Mouse (Mus musculus) midbrain, embryonic 10.5 days (tissue): ENCODE data around the gene Enthd1. TPM values are rescaled to one million over a fixed set of nuclear protein-coding genes. Genes with fewer than 3 reads are reported as not detected.

ENCODE experiments used
- DNase-seq: peaks from one replicate; pipeline ENCODE4 v3.0.0-alpha.2; 2017; ENCODE audit warnings: low spot score
- H3K27ac ChIP-seq: fragments of 300-500 bp; sonication (generic); replicated peaks from 2 replicates; pipeline ENCODE4 v1.5.1; 2016; ENCODE audit warnings: mild to moderate bottlenecking
- H3K27me3 ChIP-seq: fragments of 300-500 bp; sonication (generic); 2 replicates; pipeline ENCODE4 v1.6.1; 2016; ENCODE audit warnings: low read depth, mild to moderate bottlenecking; ENCODE audit not compliant: poor library complexity, severe bottlenecking
- H3K36me3 ChIP-seq: fragments of 300-500 bp; sonication (generic); 2 replicates; pipeline ENCODE4 v1.6.1; 2016; ENCODE audit warnings: mild to moderate bottlenecking, moderate library complexity
- H3K4me1 ChIP-seq: fragments of 300-500 bp; sonication (generic); 2 replicates; pipeline ENCODE4 v1.6.1; 2016
- H3K4me3 ChIP-seq: fragments of 300-500 bp; sonication (generic); 2 replicates; pipeline ENCODE4 v1.5.1; 2016; ENCODE audit warnings: mild to moderate bottlenecking, moderate library complexity
- H3K9me3 ChIP-seq: fragments of 300-500 bp; sonication (generic); replicated peaks from 2 replicates; pipeline ENCODE4 v1.6.1; 2016; ENCODE audit warnings: mild to moderate bottlenecking
- WGBS: fragments of 180-500 bp; shearing (Covaris S2); methylation state at CpG from one replicate; pipeline ENCODE4 v1.1.7; 2016; 5-methylcytosine and 5-hydroxymethylcytosine counted together
- polyA plus RNA-seq: library from polyadenylated mRNA; unstranded; fragments of >200 nt; fragmentation: Nextera tagmentation; extraction: Ambion mirVana; gene quantifications from 2 replicates; pipeline ENCODE4 v1.2.1, GENCODE M21; 2016

Enthd1 gene
- polyA plus RNA-seq, 1 experiment from 2014 or later, result not detected

GRCm38 (mm10) chr15:80485601-80486000, 79.4 kb downstream of the Enthd1 start:
- H3K9me3 ChIP-seq, result no peaks in the 10 kb centered on the region
- no peak for DNase-seq
- no peaks in the 10 kb centered on the region for H3K27me3 ChIP-seq
- no peak overlapping the region for H3K27ac ChIP-seq
- no peak overlapping the region for H3K4me3 ChIP-seq
- H3K4me1 ChIP-seq, result peaks cover 49% of the 10 kb centered on the region
- no peaks in the 10 kb centered on the region for H3K36me3 ChIP-seq
- 94% methylated on average over 1 of the region's 1 CpGs for WGBS

DNA sequence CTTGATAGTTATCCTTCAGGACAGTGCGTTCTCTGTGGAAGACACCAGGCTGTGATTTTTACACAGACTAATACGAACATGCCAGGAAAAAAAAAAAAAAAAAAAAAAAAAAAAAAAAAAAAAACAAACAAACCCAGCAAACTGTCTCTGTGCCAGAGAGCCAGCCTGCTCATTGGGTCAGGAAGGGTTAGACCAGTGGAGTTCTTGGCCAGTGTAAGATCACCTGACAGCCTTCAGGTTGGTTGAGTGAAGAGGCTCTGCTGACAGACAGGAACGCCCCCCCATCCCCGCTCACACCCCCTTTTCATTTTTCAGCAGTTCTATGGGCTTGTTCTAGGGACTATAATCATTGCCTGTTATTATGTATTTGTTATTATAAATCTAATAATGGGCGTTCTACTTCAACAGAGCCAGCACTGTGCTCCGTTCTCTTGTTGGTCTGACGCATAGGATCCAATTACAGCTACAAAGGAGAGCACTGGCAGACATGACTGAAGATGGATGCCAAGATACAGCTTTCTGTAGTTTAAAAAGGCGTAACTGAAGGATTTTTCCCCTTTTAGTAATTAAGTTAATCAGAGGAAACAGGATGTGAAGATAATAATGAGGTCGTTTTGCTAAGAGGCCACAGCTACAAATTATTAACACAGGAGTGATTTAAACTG, 81.8 kb downstream of the Enthd1 start:
- 85% methylated on average over 9 of the region's 9 CpGs for WGBS
- H3K36me3 ChIP-seq, result no peaks in the 10 kb centered on the region
- no peak for DNase-seq
- no peak overlapping the region for H3K4me3 ChIP-seq
- H3K4me1 ChIP-seq, result peaks cover 37% of the 10 kb centered on the region
- H3K27ac ChIP-seq, result no peak overlapping the region
- H3K27me3 ChIP-seq, result no peaks in the 10 kb centered on the region
- H3K9me3 ChIP-seq, result no peaks in the 10 kb centered on the region

- Histone ChIP-seq H3K4me1 (peaks cover 30% of the 10 kb centered on the region), H3K9me3 (no peaks in the 10 kb centered on the region), H3K36me3 (no peaks in the 10 kb centered on the region), H3K27ac (0 out of 2 replicates have a peak overlapping the region, but pooled peaks have one; percentile 17), H3K27me3 (no peaks in the 10 kb centered on the region), H3K4me3 (no peak overlapping the region)
- no peak for DNase-seq
- 70% methylated on average over 8 of the region's 8 CpGs for WGBS
Measured at GRCm38 (mm10) chr15:80482348-80482747, 82.6 kb downstream of the Enthd1 start.

GRCm38 (mm10) chr15:80474429-80475002, 90.4 kb downstream of the Enthd1 start:
- no peak for DNase-seq
- no peaks in the 10 kb centered on the region for H3K36me3 ChIP-seq

GRCm38 (mm10) chr15:80467876-80468275, 97.1 kb downstream of the Enthd1 start:
- H3K4me1 ChIP-seq, result peaks cover 2% of the 10 kb centered on the region; the same call in 1 of the 2 replicates
- DNase-seq, result no peak

More at GRCm38 (mm10) chr15:80474429-80475002, 90.4 kb downstream of the Enthd1 start:
- H3K9me3 ChIP-seq, result no peaks in the 10 kb centered on the region
- WGBS, result 86% methylated on average over 6 of the region's 6 CpGs
- H3K4me3 ChIP-seq, result no peak overlapping the region
- H3K27ac ChIP-seq, result no peak overlapping the region
- no peaks in the 10 kb centered on the region for H3K4me1 ChIP-seq
- no peaks in the 10 kb centered on the region for H3K27me3 ChIP-seq

DNA sequence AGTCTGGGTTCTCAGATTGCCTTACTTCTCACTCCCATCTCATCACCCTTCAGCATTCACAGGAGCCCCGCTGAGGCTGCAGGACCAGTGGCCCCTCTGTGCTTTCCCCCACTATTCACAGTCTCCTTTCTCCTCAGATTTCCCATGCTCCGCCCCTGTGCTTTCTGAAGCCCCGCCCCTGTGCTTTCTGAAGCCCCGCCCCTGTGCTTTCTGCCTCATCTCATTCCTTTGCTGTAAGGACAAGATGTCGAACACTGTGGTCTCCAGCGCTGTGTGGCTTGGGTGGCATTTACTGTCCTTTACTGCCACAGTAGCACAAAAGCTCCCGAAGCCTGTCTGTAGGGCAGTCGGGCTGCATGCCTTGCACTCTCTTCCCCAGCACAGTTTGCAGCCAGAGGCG, 102.8 kb downstream of the Enthd1 start:
- peaks cover 22% of the 10 kb centered on the region for H3K4me1 ChIP-seq
- DNase-seq, result peak; percentile 53
- WGBS, result 5% methylated on average over 9 of the region's 9 CpGs
- H3K27ac ChIP-seq, result peak overlapping the region; percentile 67
- H3K9me3 ChIP-seq, result no peaks in the 10 kb centered on the region
- H3K36me3 ChIP-seq, result no peaks in the 10 kb centered on the region
- H3K27me3 ChIP-seq, result peaks cover 44% of the 10 kb centered on the region
- peak overlapping the region; percentile 49 for H3K4me3 ChIP-seq

More at GRCm38 (mm10) chr15:80467876-80468275, 97.1 kb downstream of the Enthd1 start:
- peaks cover 14% of the 10 kb centered on the region for H3K27me3 ChIP-seq
- no peak overlapping the region for H3K27ac ChIP-seq
- no peaks in the 10 kb centered on the region for H3K36me3 ChIP-seq
- 91% methylated on average over 4 of the region's 4 CpGs for WGBS
- H3K9me3 ChIP-seq, result no peaks in the 10 kb centered on the region
- H3K4me3 ChIP-seq, result no peak overlapping the region

DNA sequence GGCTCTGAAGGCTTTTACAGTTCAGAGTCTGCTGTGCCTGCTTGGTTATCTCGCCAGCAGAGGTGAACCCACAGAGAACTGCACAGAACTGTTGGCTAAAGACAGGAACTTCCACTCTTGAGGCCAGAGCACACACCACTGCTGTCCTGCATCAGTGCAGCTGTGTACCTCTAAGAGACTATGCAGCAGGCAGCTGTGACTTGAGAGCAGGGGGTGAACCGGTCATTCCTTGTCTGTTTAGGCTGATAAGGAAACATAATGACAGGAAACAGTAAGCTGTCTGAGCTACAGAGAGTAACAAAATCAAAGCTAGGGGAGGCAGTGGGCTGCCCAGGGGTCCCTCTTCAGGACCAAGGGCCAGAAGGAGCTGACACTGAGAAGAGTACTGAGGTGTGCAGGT, 103.5 kb downstream of the Enthd1 start:
- DNase-seq, result no peak
- WGBS, result 67% methylated on average over 2 of the region's 2 CpGs
- peaks cover 44% of the 10 kb centered on the region for H3K27me3 ChIP-seq
- no peak overlapping the region for H3K27ac ChIP-seq
- H3K9me3 ChIP-seq, result no peaks in the 10 kb centered on the region
- no peak overlapping the region for H3K4me3 ChIP-seq
- H3K4me1 ChIP-seq, result peaks cover 22% of the 10 kb centered on the region
- H3K36me3 ChIP-seq, result no peaks in the 10 kb centered on the region

GRCm38 (mm10) chr15:80460011-80460410, 104.9 kb downstream of the Enthd1 start:
- Histone ChIP-seq H3K9me3 (no peaks in the 10 kb centered on the region), H3K36me3 (no peaks in the 10 kb centered on the region), H3K27ac (0 out of 2 replicates have a peak overlapping the region, but pooled peaks have one; percentile 42), H3K4me1 (peaks cover 23% of the 10 kb centered on the region), H3K4me3 (no peak overlapping the region), H3K27me3 (peaks cover 44% of the 10 kb centered on the region)
- DNase-seq, result no peak
- WGBS, result 44% methylated on average over 9 of the region's 9 CpGs

- Histone ChIP-seq H3K36me3 (no peaks in the 10 kb centered on the region), H3K27ac (no peak overlapping the region), H3K9me3 (no peaks in the 10 kb centered on the region), H3K27me3 (peaks cover 31% of the 10 kb centered on the region), H3K4me3 (no peak overlapping the region), H3K4me1 (peaks cover 31% of the 10 kb centered on the region)
- DNase-seq, result no peak
- WGBS, result 95% methylated on average over 3 of the region's 3 CpGs
Measured at GRCm38 (mm10) chr15:80457984-80458383, 107.0 kb downstream of the Enthd1 start.

GRCm38 (mm10) chr15:80454486-80454885, 110.5 kb downstream of the Enthd1 start:
- 0 out of 2 replicates have a peak, but pooled peaks cover 6% of the 10 kb centered on the region for H3K27me3 ChIP-seq
- DNase-seq, result no peak
- H3K9me3 ChIP-seq, result no peaks in the 10 kb centered on the region
- H3K27ac ChIP-seq, result no peak overlapping the region
- H3K36me3 ChIP-seq, result no peaks in the 10 kb centered on the region
- peaks cover 24% of the 10 kb centered on the region for H3K4me1 ChIP-seq
- 80% methylated on average over 6 of the region's 6 CpGs for WGBS
- H3K4me3 ChIP-seq, result no peak overlapping the region

GRCm38 (mm10) chr15:80452425-80452824, 112.5 kb downstream of the Enthd1 start:
- H3K4me1 ChIP-seq, result peaks cover 24% of the 10 kb centered on the region
- 0 out of 2 replicates have a peak, but pooled peaks cover 5% of the 10 kb centered on the region for H3K27me3 ChIP-seq
- no peak for DNase-seq
- WGBS, result 43% methylated on average over 16 of the region's 16 CpGs
- H3K36me3 ChIP-seq, result no peaks in the 10 kb centered on the region
- peak overlapping the region; percentile 28 for H3K27ac ChIP-seq
- no peak overlapping the region for H3K4me3 ChIP-seq
- H3K9me3 ChIP-seq, result no peaks in the 10 kb centered on the region

- H3K4me3 ChIP-seq, result no peak overlapping the region
- H3K36me3 ChIP-seq, result no peaks in the 10 kb centered on the region
- no peak for DNase-seq
- 86% methylated on average over 15 of the region's 15 CpGs for WGBS
- no peaks in the 10 kb centered on the region for H3K9me3 ChIP-seq
- no peak overlapping the region for H3K27ac ChIP-seq
- peaks cover under 1% of the 10 kb centered on the region; the same call in 1 of the 2 replicates for H3K4me1 ChIP-seq
- H3K27me3 ChIP-seq, result no peaks in the 10 kb centered on the region
Measured at GRCm38 (mm10) chr15:80445956-80446687, 118.8 kb downstream of the Enthd1 start.
